In the genomic region with DNA sequence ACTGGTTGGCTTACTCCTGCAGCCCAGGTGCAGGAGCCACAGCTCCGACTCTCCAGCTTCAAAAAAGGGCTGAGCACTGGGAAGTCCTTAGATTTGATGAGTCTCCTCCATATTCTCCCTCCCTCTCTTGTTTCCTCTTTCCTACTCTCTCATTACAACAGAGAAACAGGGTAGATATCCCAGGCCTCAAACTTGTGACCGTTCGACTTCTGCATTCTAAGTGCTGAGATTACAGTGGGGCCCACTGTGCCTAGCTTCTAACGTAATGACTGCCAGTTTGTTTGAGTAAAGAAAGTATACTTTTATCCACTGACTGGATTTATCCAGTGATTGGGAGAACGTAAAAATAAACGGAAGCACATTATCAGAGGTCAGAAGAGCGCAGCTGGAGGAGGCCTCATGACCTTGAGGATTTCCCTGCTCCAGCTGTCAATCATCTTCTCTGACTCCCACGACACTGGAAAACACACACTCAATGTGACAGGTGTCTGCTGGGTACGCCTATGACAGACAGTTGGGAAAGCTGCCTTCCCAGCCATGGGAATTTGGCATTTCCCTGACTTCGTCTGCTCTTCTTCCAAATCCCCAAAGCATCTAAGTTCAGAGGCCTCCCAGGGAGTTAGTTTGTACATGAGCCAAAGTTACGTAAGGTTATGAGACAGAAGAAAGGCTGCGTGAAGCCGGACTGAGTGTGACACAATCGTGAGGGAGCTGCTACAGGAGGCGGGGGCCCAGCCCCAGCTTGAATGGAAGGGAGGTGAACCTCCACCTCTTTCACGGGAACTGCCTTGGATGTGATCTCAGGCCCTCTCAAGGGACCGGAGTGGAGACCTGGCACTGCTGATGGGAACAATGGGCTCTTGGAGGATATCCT, we compare ENCODE assay signal across 12 mouse cellular contexts. TPM values are rescaled to one million over a fixed set of nuclear protein-coding genes. Genes with fewer than 3 reads are reported as not detected.
DNase-seq lines count a peak whose midpoint lies in the region; ATAC-seq lines count a peak whose summit lies in the region.
"Had no signal": no experiment of that assay in that cellular context is flagged by ENCODE, and none has a peak within 500 bp of the region (broad histone marks: within the 10 kb centered on the region; RNA-seq: fewer than 3 reads in every experiment).

No protein-coding gene starts in this region.

- no peaks in the 10 kb centered on the region for H3K9me3 ChIP-seq in embryonic facial prominence, embryonic 15.5 days (replicated peaks)
- H3K9me3 ChIP-seq in stomach, embryonic 16.5 days (replicated peaks; ENCODE audit: control insufficient read depth, low read length), result no peaks in the 10 kb centered on the region
- H3K9me3 ChIP-seq: neural tube, embryonic 12.5 days; stomach, embryonic 15.5 days had no signal

- no peak overlapping the region for H3K9ac ChIP-seq in embryonic facial prominence, embryonic 15.5 days
- H3K9ac ChIP-seq in stomach, embryonic 16.5 days (ENCODE audit: low read length), result no peak overlapping the region
- H3K9ac ChIP-seq: liver, embryonic 14.5 days; neural tube, embryonic 12.5 days; stomach, embryonic 15.5 days had no signal

- peaks cover 11% of the 10 kb centered on the region for H3K4me1 ChIP-seq in embryonic facial prominence, embryonic 15.5 days
- peaks cover 14% of the 10 kb centered on the region for H3K4me1 ChIP-seq in stomach, embryonic 16.5 days (ENCODE audit: control insufficient read depth, insufficient read depth, low read length)

- H3K4me2 ChIP-seq in embryonic facial prominence, embryonic 15.5 days (replicated peaks), result no peak overlapping the region
- no peak overlapping the region for H3K4me2 ChIP-seq in stomach, embryonic 16.5 days (ENCODE audit: low read depth, low read length)
- H3K4me2 ChIP-seq: neural tube, embryonic 12.5 days had no signal

- no peak for ATAC-seq in embryonic facial prominence, embryonic 15.5 days (ENCODE audit: insufficient number of reproducible peaks, low FRiP score, low TSS enrichment, low read depth)
- ATAC-seq in stomach, embryonic 16.5 days (ENCODE audit: insufficient read depth, low FRiP score), result peak; percentile 44

- H3K36me3 ChIP-seq in embryonic facial prominence, embryonic 15.5 days, result no peaks in the 10 kb centered on the region
- no peaks in the 10 kb centered on the region for H3K36me3 ChIP-seq in stomach, embryonic 16.5 days (ENCODE audit: control insufficient read depth, insufficient read depth, low read length)
- H3K36me3 ChIP-seq: G1E; neural tube, embryonic 12.5 days; stomach, embryonic 15.5 days had no signal

- H3K27me3 ChIP-seq in embryonic facial prominence, embryonic 15.5 days, result no peaks in the 10 kb centered on the region
- no peaks in the 10 kb centered on the region for H3K27me3 ChIP-seq in stomach, embryonic 16.5 days (ENCODE audit: control insufficient read depth, insufficient read depth, low read length)
- H3K27me3 ChIP-seq: neural tube, embryonic 12.5 days; stomach, embryonic 15.5 days had no signal

- H3K4me3 ChIP-seq in embryonic facial prominence, embryonic 15.5 days (replicated peaks), result no peak overlapping the region
- no peak overlapping the region for H3K4me3 ChIP-seq in stomach, embryonic 16.5 days (replicated peaks; ENCODE audit: low read length)
- H3K4me3 ChIP-seq: neural tube, embryonic 12.5 days; stomach, embryonic 15.5 days had no signal

- WGBS in embryonic facial prominence, embryonic 15.5 days, result 40% methylated on average over 17 of the region's 17 CpGs
- 30% methylated on average over 17 of the region's 17 CpGs for WGBS in stomach, embryonic 16.5 days

- DNase-seq in layer of hippocampus, postnatal 10 days (ENCODE audit: low spot score in 2 of 2), result peak; percentile 18 to 20
- DNase-seq in layer of hippocampus, adult 11-12 months (ENCODE audit: low spot score), result no peak
- DNase-seq in kidney, postnatal 10 days, result peak; percentile 11
- DNase-seq in right cerebral cortex, adult 2 months (ENCODE audit: low spot score in 2 of 2), result no peak
- DNase-seq in layer of hippocampus, adult 8-10 months (ENCODE audit: low spot score in 2 of 2), result no peak

- peak overlapping the region; percentile 44; the same call in 1 of the 2 replicates for H3K27ac ChIP-seq in embryonic facial prominence, embryonic 15.5 days (replicated peaks)
- H3K27ac ChIP-seq in stomach, embryonic 16.5 days (ENCODE audit: low read length), result peak overlapping the region; percentile 25; the same call in 1 of the 2 replicates
- H3K27ac ChIP-seq: kidney, postnatal 0 days; liver, embryonic 14.5 days; neural tube, embryonic 12.5 days; stomach, embryonic 15.5 days had no signal

RNA-seq across cellular contexts. Expression of gene Rassf10, which starts 31.2 kb away (rescaled TPM):
- total RNA-seq in layer of hippocampus, postnatal 10 days (2021), result 1 to 10 TPM; 2.4 to 3.4 TPM
- 5.6 and 7.0 TPM in 2 replicates for polyA plus RNA-seq in embryonic facial prominence, embryonic 15.5 days (2015; fragmentation: Nextera tagmentation; extraction: Ambion mirVana)
- 5.3 and 6.3 TPM in 2 replicates for polyA plus RNA-seq in stomach, embryonic 16.5 days (2015; fragmentation: Nextera tagmentation; extraction: Ambion mirVana)
- total RNA-seq in layer of hippocampus, adult 8-10 months (2022), result under 1 TPM; 0.47 to 0.86 (median 0.71) TPM
- total RNA-seq: G1E had no signal
- polyA plus RNA-seq: G1E had no signal

Comparison
In these comparisons a context has a peak if more than half of its experiments do, and no peak if none do; other contexts are left out.
1. DNase-seq: peak in layer of hippocampus, postnatal 10 days (2 of 2) and kidney, postnatal 10 days (single experiment); none in layer of hippocampus, adult 11-12 months (single experiment), right cerebral cortex, adult 2 months (0 of 2) and layer of hippocampus, adult 8-10 months (0 of 2).